Mouse (Mus musculus) E14TG2a.4 (cell line): ENCODE measurements around the gene Pdzk1ip1.

Experiments
- H3K27me3 ChIP-seq: 2 replicates; pipeline ENCODE4 v1.6.1; 2014; ENCODE audit warnings: low read length, control low read depth; ENCODE audit not compliant: insufficient read depth
- H3K36me3 ChIP-seq: 2 replicates; pipeline ENCODE4 v1.6.1; 2014; ENCODE audit warnings: low read length, control low read depth; ENCODE audit not compliant: insufficient read depth
- H3K4me1 ChIP-seq: replicated peaks from 2 replicates; pipeline ENCODE4 v1.6.1; 2014; ENCODE audit warnings: low read depth, low read length, control low read depth
- H3K4me3 ChIP-seq: replicated peaks from 2 replicates; pipeline ENCODE4 v1.5.1; 2014; ENCODE audit warnings: mild to moderate bottlenecking, low read length
- H3K9me3 ChIP-seq: 2 replicates; pipeline ENCODE4 v1.6.1; 2014; ENCODE audit warnings: low read length, control low read depth
- CTCF ChIP-seq: conservative IDR thresholded peaks from 2 replicates; pipeline ENCODE4 v1.5.1; 2014; ENCODE audit warnings: low read length
- NANOG ChIP-seq: IDR thresholded peaks from 2 replicates; pipeline ENCODE4 v1.6.1; 2014; ENCODE audit warnings: borderline replicate concordance, low read length, mixed read lengths
- POU5F1 ChIP-seq: IDR thresholded peaks from 2 replicates; pipeline ENCODE4 v1.6.1; 2014; ENCODE audit warnings: low read length, borderline replicate concordance

Pdzk1ip1 gene

GRCm38 (mm10) chr4:115083031-115083430 is 5.5 kb upstream of the Pdzk1ip1 start:
- H3K27me3 ChIP-seq, result peaks cover 20% of the 10 kb centered on the region; the same call in 1 of the 2 replicates
- H3K9me3 ChIP-seq, result no peaks in the 10 kb centered on the region
- H3K4me1 ChIP-seq, result peaks cover 19% of the 10 kb centered on the region
- no peaks in the 10 kb centered on the region for H3K36me3 ChIP-seq
- no peak overlapping the region for H3K4me3 ChIP-seq
- TF ChIP-seq POU5F1 (no peak), CTCF (no peak), NANOG (no peak)

- Histone ChIP-seq H3K4me3 (no peak overlapping the region), H3K27me3 (peaks cover 43% of the 10 kb centered on the region), H3K4me1 (peaks cover 13% of the 10 kb centered on the region), H3K9me3 (no peaks in the 10 kb centered on the region), H3K36me3 (no peaks in the 10 kb centered on the region)
- TF ChIP-seq POU5F1 (no peak), NANOG (no peak), CTCF (peak; percentile 94)
Measured at GRCm38 (mm10) chr4:115085522-115086095, 2.9 kb upstream of the Pdzk1ip1 start.

GRCm38 (mm10) chr4:115086257-115086656 is 2.3 kb upstream of the Pdzk1ip1 start:
- peaks cover 48% of the 10 kb centered on the region for H3K27me3 ChIP-seq
- no peak overlapping the region for H3K4me3 ChIP-seq
- H3K4me1 ChIP-seq, result peaks cover 13% of the 10 kb centered on the region
- TF ChIP-seq NANOG, result no peak
- no peak for TF ChIP-seq POU5F1
- TF ChIP-seq CTCF, result no peak
- no peaks in the 10 kb centered on the region for H3K36me3 ChIP-seq
- H3K9me3 ChIP-seq, result no peaks in the 10 kb centered on the region

GRCm38 (mm10) chr4:115086763-115087415 is 1.6 kb upstream of the Pdzk1ip1 start:
- H3K4me1 ChIP-seq, result peaks cover 13% of the 10 kb centered on the region
- no peaks in the 10 kb centered on the region for H3K9me3 ChIP-seq
- no peak overlapping the region for H3K4me3 ChIP-seq
- H3K36me3 ChIP-seq, result no peaks in the 10 kb centered on the region
- TF ChIP-seq NANOG (no peak), CTCF (no peak), POU5F1 (no peak)
- H3K27me3 ChIP-seq, result peaks cover 50% of the 10 kb centered on the region

DNA sequence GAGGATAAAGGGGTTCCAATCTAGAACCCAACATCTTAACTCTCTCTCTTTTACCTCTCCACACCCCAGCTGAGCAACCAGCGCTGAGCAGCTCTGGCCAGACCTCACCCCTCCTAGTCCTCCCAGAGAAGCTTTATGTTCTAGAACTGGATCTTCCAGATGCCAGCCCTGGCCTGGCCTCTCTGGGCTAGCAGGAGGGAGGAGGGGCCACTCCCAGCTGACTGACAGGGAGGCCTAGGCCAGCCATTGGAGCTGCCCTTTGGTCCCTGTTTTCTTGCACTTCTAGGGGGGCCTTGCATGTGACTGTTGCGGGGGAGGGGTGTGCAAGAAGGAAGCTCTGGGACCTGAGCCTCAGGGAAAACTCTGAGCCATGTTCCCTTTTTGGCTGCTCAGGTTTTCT is 2.1 kb downstream of the Pdzk1ip1 start:
- no peak overlapping the region for H3K4me3 ChIP-seq
- no peak for TF ChIP-seq NANOG
- TF ChIP-seq CTCF, result no peak
- TF ChIP-seq POU5F1, result no peak
- no peaks in the 10 kb centered on the region for H3K9me3 ChIP-seq
- peaks cover 37% of the 10 kb centered on the region for H3K4me1 ChIP-seq
- no peaks in the 10 kb centered on the region for H3K36me3 ChIP-seq
- peaks cover 80% of the 10 kb centered on the region for H3K27me3 ChIP-seq

DNA sequence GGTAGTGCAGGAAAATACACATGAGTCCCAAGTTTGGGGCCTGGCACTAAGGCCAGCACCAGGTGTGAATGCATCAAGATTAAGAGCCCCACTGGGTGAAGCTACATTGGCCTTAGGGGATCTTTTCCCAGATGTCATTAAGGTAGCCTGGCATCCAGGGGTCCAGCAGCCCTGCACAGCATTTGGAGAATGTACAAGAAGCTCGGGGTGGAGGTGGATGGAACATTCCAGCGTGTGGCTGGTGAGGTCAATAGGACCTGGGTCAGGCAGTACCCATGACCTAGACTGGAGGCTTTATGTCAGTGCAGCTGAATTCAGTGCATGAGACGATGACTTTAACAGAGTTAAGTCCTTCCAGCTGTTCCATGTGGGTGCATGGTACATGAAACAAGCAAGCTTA is 3.3 kb downstream of the Pdzk1ip1 start:
- Histone ChIP-seq H3K4me3 (no peak overlapping the region), H3K27me3 (peaks cover 87% of the 10 kb centered on the region), H3K4me1 (peaks cover 48% of the 10 kb centered on the region), H3K36me3 (no peaks in the 10 kb centered on the region), H3K9me3 (no peaks in the 10 kb centered on the region)
- no peak for TF ChIP-seq NANOG
- TF ChIP-seq CTCF, result no peak
- TF ChIP-seq POU5F1, result no peak

DNA sequence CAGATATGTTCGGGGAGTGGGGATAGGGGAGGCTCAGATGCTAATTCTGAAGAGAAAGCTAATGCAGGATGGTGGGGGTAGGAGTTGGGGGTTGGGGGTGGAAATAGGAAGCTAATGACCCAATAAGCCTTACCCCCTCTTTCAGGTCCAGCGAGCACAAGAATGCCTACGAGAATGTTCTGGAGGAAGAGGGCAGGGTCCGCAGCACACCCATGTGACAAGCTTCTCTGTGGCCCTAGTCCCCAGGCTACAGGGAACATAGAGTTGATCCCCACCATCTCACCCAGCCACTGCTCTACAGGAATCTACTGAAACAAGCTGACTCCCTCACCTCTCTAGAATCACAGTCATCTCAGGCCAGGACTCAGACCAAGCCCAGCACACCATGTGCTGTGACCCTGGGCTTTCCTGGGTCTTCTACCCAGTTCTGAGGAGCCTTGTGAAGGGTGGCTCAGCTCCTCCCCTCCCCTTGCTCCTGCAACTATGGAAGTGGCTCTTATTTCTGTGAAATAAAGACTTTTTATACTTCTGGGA is 4.9 kb downstream of the Pdzk1ip1 start:
- TF ChIP-seq POU5F1 (no peak), NANOG (no peak)
- H3K36me3 ChIP-seq, result no peaks in the 10 kb centered on the region
- peaks cover 53% of the 10 kb centered on the region for H3K4me1 ChIP-seq
- H3K27me3 ChIP-seq, result peaks cover 79% of the 10 kb centered on the region
- no peaks in the 10 kb centered on the region for H3K9me3 ChIP-seq
- H3K4me3 ChIP-seq, result no peak overlapping the region

DNA sequence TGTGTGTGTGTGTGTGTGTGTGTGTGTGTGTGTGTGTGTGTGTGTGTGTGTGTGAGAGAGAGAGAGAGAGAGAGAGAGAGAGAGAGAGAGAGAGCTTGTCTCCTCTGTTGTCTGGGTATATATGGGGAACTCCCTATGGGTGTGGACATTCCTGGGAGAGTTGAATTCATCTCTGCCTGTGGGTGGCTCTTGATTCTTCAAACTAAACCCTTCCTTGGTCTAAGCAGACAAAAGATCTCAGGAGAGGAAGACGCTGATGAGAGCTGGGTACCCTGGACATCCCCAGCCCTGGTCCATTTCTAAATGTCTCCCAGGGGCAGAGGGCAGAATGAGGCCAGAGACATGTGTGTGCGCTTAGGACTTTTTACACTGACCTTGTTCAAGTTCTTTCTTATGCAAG is 5.5 kb downstream of the Pdzk1ip1 start:
- TF ChIP-seq CTCF (no peak), POU5F1 (no peak), NANOG (no peak)
- H3K4me3 ChIP-seq, result no peak overlapping the region
- H3K9me3 ChIP-seq, result no peaks in the 10 kb centered on the region
- no peaks in the 10 kb centered on the region for H3K36me3 ChIP-seq
- H3K27me3 ChIP-seq, result peaks cover 72% of the 10 kb centered on the region
- H3K4me1 ChIP-seq, result peaks cover 46% of the 10 kb centered on the region
